Mouse (Mus musculus) natural killer cell, adult 2 months (primary cell): ENCODE data around the gene Atp2c2.

Experiments used
- DNase-seq, 2 experiments: peaks; one replicate each; pipeline ENCODE4 v3.0.0; 2022; ENCODE audit warnings: low spot score in 2 of 2

Atp2c2 gene

GRCm38 (mm10) chr8:119702965-119703364 lies 3.2 kb downstream of the Atp2c2 start:
- no peak for DNase-seq

- DNase-seq: no peak
Measured at GRCm38 (mm10) chr8:119707146-119707545, 7.3 kb downstream of the Atp2c2 start.

DNA sequence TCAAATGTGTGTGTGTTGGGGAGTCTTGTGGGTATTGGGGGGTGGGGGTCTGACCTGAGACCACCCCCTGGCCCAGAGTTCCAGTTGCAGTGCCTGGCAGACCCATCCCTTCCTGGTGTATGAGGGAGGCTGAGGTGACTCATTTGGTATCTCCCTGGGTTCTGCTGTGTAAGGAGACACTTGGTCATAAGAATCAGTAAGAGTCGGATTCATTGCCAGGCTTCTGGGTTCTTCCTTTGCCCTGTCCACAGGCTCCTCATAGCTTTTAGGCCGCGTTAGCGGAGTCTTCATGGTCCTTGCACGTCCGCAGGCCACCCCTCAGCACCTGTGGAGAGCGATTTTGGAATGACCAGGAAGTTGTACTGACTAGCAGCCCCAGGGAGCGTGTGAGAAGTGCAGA lies 8.7 kb downstream of the Atp2c2 start:
- DNase-seq: no peak

GRCm38 (mm10) chr8:119708878-119709702 lies 9.3 kb downstream of the Atp2c2 start:
- no peak for DNase-seq

DNA sequence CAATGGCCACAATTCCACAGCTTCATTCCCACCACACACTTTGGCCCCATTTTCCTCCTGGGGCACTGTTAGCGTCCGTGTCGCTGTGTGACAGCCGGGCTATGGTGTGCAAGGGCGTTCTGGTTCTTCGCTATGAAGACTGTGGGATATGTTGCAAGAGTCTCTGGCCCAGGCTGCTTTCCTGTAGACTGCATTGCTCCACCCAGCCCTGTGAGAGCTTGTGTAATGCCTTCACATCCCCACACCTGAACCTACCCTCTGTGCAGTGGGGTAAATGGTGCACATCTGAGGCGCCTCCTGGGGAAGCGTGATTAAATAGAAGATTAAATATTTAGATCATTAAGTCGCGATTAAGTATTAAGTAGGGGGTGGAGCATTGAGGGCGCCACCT lies 9.9 kb downstream of the Atp2c2 start:
- no peak for DNase-seq

GRCm38 (mm10) chr8:119712226-119712625 lies 12.4 kb downstream of the Atp2c2 start:
- DNase-seq: no peak

- no peak for DNase-seq
Measured at GRCm38 (mm10) chr8:119713421-119713820, 13.6 kb downstream of the Atp2c2 start.

DNA sequence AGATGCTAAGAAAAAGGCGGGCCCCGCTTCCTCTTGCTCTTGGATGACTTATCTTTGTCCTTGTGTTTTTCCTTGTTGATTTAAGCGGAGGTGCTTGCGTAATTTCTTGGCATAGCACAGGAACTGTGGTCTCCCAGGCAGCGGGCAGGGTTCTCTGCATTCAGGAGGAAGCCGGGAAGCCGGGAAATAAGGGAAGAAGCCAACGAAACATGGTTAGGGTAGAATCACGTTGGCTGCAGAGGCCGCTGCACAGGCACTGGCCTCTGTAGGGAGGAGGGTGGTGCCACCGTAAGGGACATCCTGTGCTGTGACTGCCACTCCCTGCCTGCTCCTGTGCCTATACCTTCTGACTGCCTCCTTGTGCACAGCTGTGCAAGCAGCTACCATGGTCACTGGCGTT lies 15.4 kb downstream of the Atp2c2 start:
- DNase-seq: no peak

DNA sequence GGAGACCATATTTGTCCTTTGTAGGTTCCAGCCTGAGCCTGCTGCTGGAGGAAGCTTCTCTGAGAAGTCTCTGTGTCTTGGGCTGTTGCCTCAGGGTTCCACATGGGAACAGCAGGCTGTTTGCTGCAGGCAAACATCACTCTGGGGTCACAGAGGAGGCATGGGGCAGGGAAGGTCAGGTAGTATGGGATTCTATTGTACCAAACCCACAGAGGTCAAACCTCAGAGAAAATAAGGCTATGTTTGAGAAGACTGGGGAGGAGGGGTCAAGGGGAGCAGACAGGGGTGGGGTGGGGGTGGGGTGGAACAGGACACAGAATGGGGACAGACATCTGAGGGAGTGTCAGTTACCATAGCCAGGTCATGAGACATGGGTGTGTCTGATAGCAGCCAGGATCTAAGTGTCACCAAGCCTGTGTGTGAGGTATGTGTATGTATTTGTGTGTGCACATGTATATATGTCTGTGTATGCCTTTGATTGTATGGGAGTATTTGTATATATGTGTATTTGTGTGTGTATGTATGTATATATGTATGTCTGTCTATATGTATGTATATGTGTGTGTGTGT lies 17.0 kb downstream of the Atp2c2 start:
- no peak for DNase-seq

- DNase-seq: peak; percentile 15 to 39
Measured at GRCm38 (mm10) chr8:119717765-119718164, 18.0 kb downstream of the Atp2c2 start.

DNA sequence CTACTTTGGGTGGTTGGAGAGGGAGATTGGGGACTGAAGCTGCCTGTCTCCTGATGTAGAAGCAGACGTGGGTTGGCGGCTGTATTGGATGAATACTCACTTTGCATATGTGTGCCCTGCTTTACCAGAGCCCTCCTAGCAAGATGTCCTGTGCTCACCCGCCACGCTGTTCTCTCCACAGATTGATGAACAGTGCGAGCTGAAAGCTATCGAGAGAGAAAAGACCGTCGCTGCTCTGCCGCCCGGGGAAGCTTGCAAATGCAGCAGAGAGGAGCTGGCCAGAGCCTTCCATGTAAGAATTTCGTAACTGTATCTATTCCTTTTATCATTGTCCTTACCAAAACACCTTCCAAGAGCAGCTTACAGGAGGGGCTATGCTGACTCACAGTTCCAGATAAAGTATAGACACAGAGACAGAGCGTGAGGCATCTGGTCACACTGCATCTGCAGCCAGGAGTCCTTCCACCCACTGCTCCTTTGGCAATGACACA lies 19.2 kb downstream of the Atp2c2 start:
- no peak for DNase-seq

- DNase-seq: no peak
Measured at GRCm38 (mm10) chr8:119722348-119722747, 22.5 kb downstream of the Atp2c2 start.

DNA sequence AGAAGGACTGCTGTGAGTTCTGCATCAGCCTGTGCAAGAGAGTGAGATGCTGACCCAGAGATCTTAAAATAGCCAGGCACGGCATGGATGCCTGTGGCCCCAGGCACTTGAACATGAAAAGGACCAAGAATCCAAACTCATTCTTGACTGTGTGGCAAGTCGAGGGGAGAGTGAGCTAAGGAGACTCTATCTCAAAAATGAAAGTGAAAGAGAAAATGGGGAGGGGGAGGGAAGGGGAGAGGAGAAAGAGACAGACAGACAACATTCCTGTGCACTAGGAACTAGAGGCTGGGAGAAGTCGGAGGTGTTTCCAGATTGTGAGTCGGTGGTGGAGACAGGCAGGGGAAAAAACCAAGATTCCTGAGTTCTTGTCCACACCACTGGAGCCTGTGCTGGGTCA lies 23.9 kb downstream of the Atp2c2 start:
- DNase-seq: no peak

- no peak for DNase-seq
Measured at GRCm38 (mm10) chr8:119724596-119724995, 24.8 kb downstream of the Atp2c2 start.

- DNase-seq: no peak
Measured at GRCm38 (mm10) chr8:119727093-119727492, 27.3 kb downstream of the Atp2c2 start.

- no peak for DNase-seq
Measured at GRCm38 (mm10) chr8:119728351-119728895, 28.6 kb downstream of the Atp2c2 start.

GRCm38 (mm10) chr8:119732072-119732471 lies 32.3 kb downstream of the Atp2c2 start:
- DNase-seq: no peak

DNA sequence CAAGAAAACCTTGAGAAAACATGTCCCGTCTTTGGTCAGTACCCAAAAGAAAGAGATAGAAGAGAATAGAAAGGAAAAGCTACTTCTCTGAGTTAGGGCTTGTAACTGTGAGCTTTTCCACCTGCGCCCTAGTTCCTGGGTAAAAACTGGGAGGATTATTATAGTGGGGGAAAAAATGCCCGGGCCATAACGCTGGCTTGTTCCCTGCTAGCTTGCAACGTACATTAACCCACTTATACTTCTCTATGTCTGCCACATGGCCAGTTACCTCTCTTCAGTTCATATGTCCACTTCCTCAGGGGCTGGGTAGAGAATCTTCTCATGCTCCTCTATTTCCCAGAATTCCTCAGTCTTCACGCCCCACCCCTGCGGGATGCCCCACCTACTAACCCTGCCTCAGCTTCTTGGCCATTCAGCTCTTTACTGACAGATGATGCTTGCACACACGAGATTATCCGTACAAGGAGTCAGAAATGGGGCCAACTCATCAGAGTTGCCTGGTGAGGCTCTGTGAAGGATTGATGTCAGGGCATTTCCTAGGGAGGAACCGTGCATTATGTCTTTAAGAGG lies 36.6 kb downstream of the Atp2c2 start:
- no peak for DNase-seq

- DNase-seq: no peak
Measured at GRCm38 (mm10) chr8:119737093-119737900, 37.5 kb downstream of the Atp2c2 start.

- no peak for DNase-seq
Measured at GRCm38 (mm10) chr8:119738129-119738907, 38.5 kb downstream of the Atp2c2 start.

DNA sequence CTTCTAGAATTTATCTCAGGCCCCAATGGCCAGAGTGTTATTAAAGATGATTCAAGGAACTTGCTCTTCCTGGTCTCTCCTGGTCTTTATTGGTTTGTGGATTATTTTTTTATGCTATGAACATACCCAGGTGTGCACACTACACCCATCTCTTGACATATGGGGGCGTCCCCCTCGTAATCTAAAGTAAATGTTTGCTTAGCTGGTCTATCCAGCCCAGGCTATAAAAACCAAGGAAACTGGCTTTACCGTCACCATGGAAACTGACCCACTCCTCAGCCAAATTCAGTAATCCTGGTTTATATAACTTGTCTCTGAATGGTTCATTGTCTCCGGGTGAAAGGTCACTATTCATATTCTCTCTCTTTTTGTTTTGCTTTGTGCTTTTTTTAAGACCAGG lies 40.8 kb downstream of the Atp2c2 start:
- no peak for DNase-seq
